Mouse (Mus musculus) liver, embryonic 16.5 days (tissue): ENCODE data around the gene Plk3. TPM values are rescaled to one million over a fixed set of nuclear protein-coding genes. Genes with fewer than 3 reads are reported as not detected.

Experiments used
- ATAC-seq: fragments of 200-750 bp; cut with Nextera tagmentation; 2 replicates; pipeline ENCODE4 v1.8.0; 2017; ENCODE audit warnings: low read depth, mild to moderate bottlenecking, moderate number of reproducible peaks, moderate library complexity
- H3K27ac ChIP-seq: fragments of 300-500 bp; sonication (generic); 2 replicates; pipeline ENCODE4 v1.5.1; 2014; ENCODE audit warnings: mild to moderate bottlenecking, low read length
- H3K27me3 ChIP-seq: fragments of 300-500 bp; sonication (generic); 2 replicates; pipeline ENCODE4 v1.6.1; 2014; ENCODE audit warnings: low read depth, low read length, mixed read lengths; ENCODE audit not compliant: control insufficient read depth, insufficient read depth
- H3K36me3 ChIP-seq: fragments of 300-500 bp; sonication (generic); 2 replicates; pipeline ENCODE4 v1.6.1; 2014; ENCODE audit warnings: mild to moderate bottlenecking; ENCODE audit not compliant: control insufficient read depth, insufficient read depth
- H3K4me1 ChIP-seq: fragments of 300-500 bp; sonication (generic); 2 replicates; pipeline ENCODE4 v1.6.1; 2014; ENCODE audit warnings: low read depth, low read length, mixed read lengths; ENCODE audit not compliant: control insufficient read depth
- H3K4me2 ChIP-seq: fragments of 300-500 bp; sonication (generic); 2 replicates; pipeline ENCODE4 v1.6.1; 2014; ENCODE audit warnings: low read depth, low read length, mixed read lengths
- H3K4me3 ChIP-seq: fragments of 300-500 bp; sonication (generic); 2 replicates; pipeline ENCODE4 v1.5.1; 2014; ENCODE audit warnings: low read depth, mild to moderate bottlenecking, low read length
- H3K9ac ChIP-seq: fragments of 300-500 bp; sonication (generic); 2 replicates; pipeline ENCODE4 v1.6.1; 2014; ENCODE audit warnings: low read depth, low read length
- H3K9me3 ChIP-seq: fragments of 300-500 bp; sonication (generic); replicated peaks from 2 replicates; pipeline ENCODE4 v1.6.1; 2016; ENCODE audit warnings: low read length; ENCODE audit not compliant: control insufficient read depth
- WGBS: fragments of 180-500 bp; shearing (Covaris S2); extraction: QIAGEN DNeasy Blood & Tissue Kit; methylation state at CpG from one replicate; pipeline ENCODE4 v1.1.7; 2014; ENCODE audit not compliant: insufficient replicate concordance; 5-methylcytosine and 5-hydroxymethylcytosine counted together
- polyA plus RNA-seq: library from polyadenylated mRNA; unstranded; fragments of >200 nt; fragmentation: Nextera tagmentation; extraction: Ambion mirVana; gene quantifications from 2 replicates; pipeline ENCODE4 v1.2.1, GENCODE M21; 2015

Plk3 gene
- polyA plus RNA-seq, 1 experiment from 2014 or later = 2.2 TPM

DNA sequence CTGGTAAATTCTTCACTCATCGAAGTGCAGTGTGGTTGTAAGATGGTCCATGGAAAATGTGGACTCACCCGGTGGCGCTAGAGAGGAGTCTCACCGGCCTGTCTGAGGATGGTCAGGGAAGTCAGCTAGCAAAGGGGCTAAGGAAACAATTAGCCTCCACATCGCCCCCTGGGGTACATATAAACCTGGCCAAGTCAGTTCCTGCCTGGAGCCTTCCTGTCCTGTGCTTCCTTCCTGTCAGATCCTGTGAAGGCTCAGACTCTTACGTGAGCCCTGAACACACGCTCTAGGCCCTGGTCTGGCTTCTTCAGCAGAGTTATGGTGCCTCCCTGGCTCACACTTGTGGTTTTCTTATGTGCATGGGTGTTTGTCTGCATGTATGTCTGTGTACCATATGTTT, 32.5 kb downstream of the Plk3 start:
- Histone ChIP-seq H3K4me3 (no peak overlapping the region), H3K36me3 (no peaks in the 10 kb centered on the region), H3K4me1 (peaks cover 1% of the 10 kb centered on the region), H3K27me3 (peaks cover 14% of the 10 kb centered on the region), H3K9ac (no peak overlapping the region), H3K4me2 (no peak overlapping the region), H3K27ac (no peak overlapping the region), H3K9me3 (no peaks in the 10 kb centered on the region)
- WGBS = 38% methylated on average over 7 of the region's 7 CpGs
- no peak for ATAC-seq

- H3K4me3 ChIP-seq = no peak overlapping the region
- no peaks in the 10 kb centered on the region for H3K36me3 ChIP-seq
- no peak for ATAC-seq
- H3K9me3 ChIP-seq = no peaks in the 10 kb centered on the region
- H3K4me2 ChIP-seq = no peak overlapping the region
- H3K27me3 ChIP-seq = peaks cover 24% of the 10 kb centered on the region
- no peak overlapping the region for H3K27ac ChIP-seq
- WGBS = 53% methylated on average over 4 of the region's 4 CpGs
- no peak overlapping the region for H3K9ac ChIP-seq
- H3K4me1 ChIP-seq = peaks cover 10% of the 10 kb centered on the region
Observed at GRCm38 (mm10) chr4:117100036-117100435, 33.7 kb downstream of the Plk3 start.

- ATAC-seq = no peak
Observed at GRCm38 (mm10) chr4:117098764-117099036, 35.1 kb downstream of the Plk3 start.

GRCm38 (mm10) chr4:117097969-117098763, 35.6 kb downstream of the Plk3 start:
- Histone ChIP-seq H3K27ac (no peak overlapping the region), H3K27me3 (peaks cover 26% of the 10 kb centered on the region)

More at GRCm38 (mm10) chr4:117098764-117099036, 35.1 kb downstream of the Plk3 start:
- 62% methylated on average over 2 of the region's 2 CpGs for WGBS
- H3K9ac ChIP-seq = no peak overlapping the region
- H3K9me3 ChIP-seq = no peaks in the 10 kb centered on the region
- H3K36me3 ChIP-seq = no peaks in the 10 kb centered on the region
- no peak overlapping the region for H3K4me2 ChIP-seq
- H3K4me1 ChIP-seq = peaks cover 10% of the 10 kb centered on the region
- peaks cover 26% of the 10 kb centered on the region for H3K27me3 ChIP-seq
- H3K27ac ChIP-seq = no peak overlapping the region; the same call in 1 of the 2 replicates
- H3K4me3 ChIP-seq = no peak overlapping the region

GRCm38 (mm10) chr4:117096666-117097065, 37.1 kb downstream of the Plk3 start:
- peaks cover 10% of the 10 kb centered on the region for H3K4me1 ChIP-seq
- 21% methylated on average over 5 of the region's 5 CpGs for WGBS
- peak overlapping the region; percentile 48 for H3K4me3 ChIP-seq
- H3K27ac ChIP-seq = peak overlapping the region; percentile 8; the same call in 1 of the 2 replicates
- peaks cover 26% of the 10 kb centered on the region for H3K27me3 ChIP-seq
- H3K36me3 ChIP-seq = no peaks in the 10 kb centered on the region
- no peak overlapping the region for H3K9ac ChIP-seq
- H3K9me3 ChIP-seq = no peaks in the 10 kb centered on the region
- ATAC-seq = no peak; the same call in 1 of the 2 replicates
- no peak overlapping the region for H3K4me2 ChIP-seq

More at GRCm38 (mm10) chr4:117097969-117098763, 35.6 kb downstream of the Plk3 start:
- Histone ChIP-seq H3K36me3 (no peaks in the 10 kb centered on the region), H3K4me2 (no peak overlapping the region), H3K9me3 (no peaks in the 10 kb centered on the region), H3K4me3 (no peak overlapping the region), H3K4me1 (peaks cover 10% of the 10 kb centered on the region), H3K9ac (no peak overlapping the region)
- 59% methylated on average over 8 of the region's 8 CpGs for WGBS
- ATAC-seq = no peak

DNA sequence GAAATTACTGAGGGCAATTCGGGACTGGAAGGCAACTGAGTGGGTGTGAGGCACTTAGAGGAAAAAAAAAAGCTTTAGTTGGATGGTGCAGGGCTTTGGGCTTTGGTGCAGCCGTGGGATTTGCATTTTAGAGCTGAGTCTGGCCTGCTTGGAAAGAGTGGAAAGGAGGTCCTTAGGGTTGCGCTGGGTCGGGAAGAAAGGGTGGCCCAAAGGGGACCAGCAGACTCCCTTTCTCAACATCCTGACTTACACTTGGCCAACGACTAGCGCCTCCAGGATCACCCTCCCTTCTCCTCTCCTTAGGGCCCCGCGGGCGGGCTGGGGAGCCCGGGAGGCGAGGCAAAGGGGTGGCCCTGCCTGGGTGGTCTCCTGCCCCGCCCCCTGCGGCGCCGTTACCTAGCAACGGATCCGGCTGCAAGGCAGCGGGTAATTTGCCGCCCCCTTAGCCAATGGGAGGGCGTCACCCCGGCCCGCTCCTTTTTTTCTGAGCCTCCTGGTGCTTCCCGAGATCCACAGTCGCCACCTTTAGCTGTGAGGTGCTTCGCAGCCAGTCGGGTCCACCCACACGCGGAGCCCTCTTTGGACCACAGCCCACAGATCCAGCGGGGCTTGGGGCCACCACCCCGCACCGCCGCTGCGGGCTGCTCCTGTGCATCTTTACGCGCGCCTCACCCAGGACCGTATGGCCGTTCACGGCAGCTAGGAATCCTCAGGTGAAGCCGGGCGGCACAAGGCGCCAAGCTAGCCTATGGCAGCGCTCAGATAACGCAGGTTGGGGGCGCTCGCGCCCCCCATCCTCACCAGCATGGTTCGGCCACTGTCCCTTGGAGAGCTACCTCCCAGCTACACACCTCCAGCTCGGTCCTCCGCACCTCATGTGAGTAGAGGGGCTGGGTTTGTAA, 38.0 kb downstream of the Plk3 start, which contains the start of gene Ptch2:
Gene Ptch2, plus strand, starts transcription at position 525 of the 902 bp plus-strand sequence.
- Histone ChIP-seq H3K4me1 (peaks cover 10% of the 10 kb centered on the region), H3K27me3 (peaks cover 26% of the 10 kb centered on the region), H3K4me2 (peak within 1 kb of the TSS; percentile 64), H3K4me3 (peak within 1 kb of the TSS; percentile 48), H3K9me3 (no peaks in the 10 kb centered on the region), H3K9ac (peak within 1 kb of the TSS; percentile 6; the same call in 1 of the 2 replicates), H3K36me3 (no peaks in the 10 kb centered on the region), H3K27ac (peak within 1 kb of the TSS; percentile 8; the same call in 1 of the 2 replicates)
- peak; percentile 28; the same call in 1 of the 2 replicates for ATAC-seq
- WGBS = 3% methylated on average over 50 of the region's 50 CpGs

DNA sequence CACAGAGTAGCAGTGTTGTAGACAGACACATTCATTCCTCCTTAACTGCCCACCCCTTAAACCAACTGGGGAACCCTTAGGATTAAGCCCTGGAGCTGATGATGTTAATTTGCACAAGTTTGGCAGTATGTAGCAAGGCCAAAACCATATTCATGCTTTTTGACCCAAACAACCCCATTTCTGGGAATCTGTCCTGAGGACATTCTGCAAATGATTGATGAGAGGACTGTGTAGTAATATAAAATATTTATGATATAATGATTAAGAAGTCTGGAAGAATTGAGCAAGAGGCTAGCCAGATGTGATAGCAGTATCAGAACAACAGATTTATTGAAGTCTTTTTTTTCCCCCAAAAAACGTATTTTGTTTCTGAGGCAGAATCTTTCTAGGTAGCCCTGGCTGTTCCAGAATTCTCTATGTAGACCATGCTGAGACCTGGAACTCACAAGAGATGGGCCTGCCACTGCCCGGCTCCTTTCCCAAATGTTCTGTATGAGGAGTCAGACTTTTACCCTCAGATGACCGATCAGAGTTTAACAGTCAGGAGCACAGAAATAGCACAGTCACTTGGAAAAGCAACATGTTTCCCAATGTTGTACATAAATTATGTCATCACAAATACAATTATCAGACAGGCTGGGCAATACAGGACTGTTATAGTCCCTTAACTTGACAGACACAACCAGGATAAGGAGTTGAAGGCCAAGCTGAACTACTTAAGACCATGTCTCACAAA, 39.0 kb downstream of the Plk3 start:
- H3K27ac ChIP-seq = no peak overlapping the region
- H3K9me3 ChIP-seq = no peaks in the 10 kb centered on the region
- ATAC-seq = no peak
- H3K27me3 ChIP-seq = peaks cover 26% of the 10 kb centered on the region
- WGBS = 66% methylated on average over 3 of the region's 3 CpGs
- H3K4me1 ChIP-seq = peaks cover 19% of the 10 kb centered on the region
- no peaks in the 10 kb centered on the region for H3K36me3 ChIP-seq
- no peak overlapping the region for H3K4me3 ChIP-seq
- no peak overlapping the region for H3K4me2 ChIP-seq
- H3K9ac ChIP-seq = no peak overlapping the region

DNA sequence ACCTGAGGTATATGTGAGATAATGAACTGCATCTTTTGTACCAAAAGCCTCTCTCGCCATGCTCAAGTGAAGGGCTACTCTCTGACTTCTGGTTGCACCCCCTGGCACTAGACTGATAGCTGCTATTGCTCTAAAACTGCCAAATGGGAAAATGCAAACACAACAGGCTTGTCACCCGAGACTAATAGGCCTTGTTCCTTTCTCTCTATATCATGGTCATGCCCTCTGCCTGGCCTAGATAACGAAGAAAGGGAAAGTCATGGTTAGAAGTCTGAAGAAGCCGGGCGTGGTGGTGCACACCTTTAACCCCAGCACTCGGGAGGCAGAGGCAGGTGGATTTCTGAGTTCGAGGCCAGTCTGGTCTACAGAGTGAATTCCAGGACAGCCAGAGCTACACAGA, 43.2 kb downstream of the Plk3 start:
- H3K27me3 ChIP-seq = peaks cover 6% of the 10 kb centered on the region
- no peak overlapping the region for H3K4me2 ChIP-seq
- peaks cover 3% of the 10 kb centered on the region; the same call in 1 of the 2 replicates for H3K36me3 ChIP-seq
- H3K4me1 ChIP-seq = peaks cover 25% of the 10 kb centered on the region
- H3K4me3 ChIP-seq = no peak overlapping the region
- peak overlapping the region; percentile 47 for H3K27ac ChIP-seq
- H3K9ac ChIP-seq = no peak overlapping the region
- ATAC-seq = peak; percentile 87
- H3K9me3 ChIP-seq = no peaks in the 10 kb centered on the region
- WGBS = 27% methylated on average over 7 of the region's 7 CpGs
